Mouse (Mus musculus): ENCODE measurements around the gene Rora. TPM values are rescaled to one million over a fixed set of nuclear protein-coding genes. Genes with fewer than 3 reads are reported as not detected.

Gene Rora
- total RNA-seq, 2 experiments from 2014 or later = 24.2 to 26.3 TPM

- no peak for DNase-seq
Measured at GRCm38 (mm10) chr9:69291451-69291850, 637.9 kb downstream of the Rora start.

- DNase-seq = no peak
Measured at GRCm38 (mm10) chr9:69292353-69292752, 638.8 kb downstream of the Rora start.

- no peak for DNase-seq
Measured at GRCm38 (mm10) chr9:69292776-69293687, 639.4 kb downstream of the Rora start.

GRCm38 (mm10) chr9:69293688-69294074 lies 640.1 kb downstream of the Rora start:
- DNase-seq = no peak

GRCm38 (mm10) chr9:69294426-69294825 lies 640.8 kb downstream of the Rora start:
- DNase-seq = no peak

- DNase-seq = no peak
Measured at GRCm38 (mm10) chr9:69294856-69295255, 641.3 kb downstream of the Rora start.

GRCm38 (mm10) chr9:69295826-69296225 lies 642.2 kb downstream of the Rora start:
- no peak for DNase-seq

GRCm38 (mm10) chr9:69296418-69296817 lies 642.8 kb downstream of the Rora start:
- DNase-seq = peak; percentile 71 to 88

- no peak for DNase-seq
Measured at GRCm38 (mm10) chr9:69297766-69298375, 644.3 kb downstream of the Rora start.

GRCm38 (mm10) chr9:69298566-69299335 lies 645.2 kb downstream of the Rora start:
- no peak for DNase-seq

- DNase-seq = no peak
Measured at GRCm38 (mm10) chr9:69299484-69299883, 645.9 kb downstream of the Rora start.

GRCm38 (mm10) chr9:69300296-69300695 lies 646.7 kb downstream of the Rora start:
- DNase-seq = no peak

GRCm38 (mm10) chr9:69301445-69301844 lies 647.9 kb downstream of the Rora start:
- peak; percentile 68 to 75 for DNase-seq

GRCm38 (mm10) chr9:69301955-69302354 lies 648.4 kb downstream of the Rora start:
- DNase-seq = no peak

GRCm38 (mm10) chr9:69302846-69303245 lies 649.3 kb downstream of the Rora start:
- no peak for DNase-seq

GRCm38 (mm10) chr9:69303346-69303944 lies 649.9 kb downstream of the Rora start:
- no peak for DNase-seq

- no peak for DNase-seq
Measured at GRCm38 (mm10) chr9:69303962-69304361, 650.4 kb downstream of the Rora start.

- no peak for DNase-seq
Measured at GRCm38 (mm10) chr9:69304492-69304891, 650.9 kb downstream of the Rora start.

GRCm38 (mm10) chr9:69304991-69305390 lies 651.4 kb downstream of the Rora start:
- no peak for DNase-seq

GRCm38 (mm10) chr9:69306734-69307528 lies 653.3 kb downstream of the Rora start:
- no peak for DNase-seq

- no peak for DNase-seq
Measured at GRCm38 (mm10) chr9:69307974-69308373, 654.4 kb downstream of the Rora start.

All from heart, adult 18-20 months (tissue).